Mouse (Mus musculus) E14TG2a.4 (cell line): ENCODE data around the gene Padi2.

Experiments used
- CTCF ChIP-seq: conservative IDR thresholded peaks from 2 replicates; pipeline ENCODE4 v1.5.1; 2014; ENCODE audit warnings: low read length
- NANOG ChIP-seq: IDR thresholded peaks from 2 replicates; pipeline ENCODE4 v1.6.1; 2014; ENCODE audit warnings: borderline replicate concordance, low read length, mixed read lengths

DNA sequence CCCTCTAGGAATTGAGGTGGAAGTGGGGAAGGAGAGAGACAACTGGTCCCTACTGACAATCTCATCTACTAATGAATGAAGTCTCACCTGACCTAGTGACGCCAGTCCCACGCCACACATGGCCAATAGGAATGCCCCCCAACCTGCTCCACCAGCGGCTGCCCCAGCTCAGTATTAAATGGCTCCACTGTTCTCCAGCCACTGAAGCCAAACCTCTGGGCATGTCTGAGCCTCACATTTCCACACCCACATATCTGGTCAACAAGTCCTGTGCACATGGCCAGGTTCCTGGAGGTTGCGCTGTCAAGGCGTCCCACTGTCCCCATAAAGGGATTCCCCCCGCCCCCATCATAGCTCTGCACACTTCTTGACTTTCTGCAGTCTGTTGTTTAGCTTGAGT is 78.4 kb downstream of the Padi2 start:
- no peak for TF ChIP-seq CTCF
- TF ChIP-seq NANOG = no peak
